Mouse (Mus musculus) kidney, adult 8-10 months (tissue): ENCODE results near the gene Abcg8.

Source experiments
- DNase-seq, 2 experiments: peaks; one replicate each; pipeline ENCODE4 v3.0.0; 2022

The Abcg8 gene

GRCm38 (mm10) chr17:84658951-84659350 is 17.2 kb upstream of the Abcg8 start:
- DNase-seq: no peak

- no peak for DNase-seq
Measured at GRCm38 (mm10) chr17:84665053-84665452, 11.0 kb upstream of the Abcg8 start.

- no peak for DNase-seq
Measured at GRCm38 (mm10) chr17:84665691-84666090, 10.4 kb upstream of the Abcg8 start.

GRCm38 (mm10) chr17:84667848-84668247 is 8.3 kb upstream of the Abcg8 start:
- DNase-seq: no peak

GRCm38 (mm10) chr17:84672376-84673369 is 3.4 kb upstream of the Abcg8 start:
- DNase-seq: peak; percentile 68 to 80

GRCm38 (mm10) chr17:84674048-84674447 is 2.1 kb upstream of the Abcg8 start:
- no peak for DNase-seq

- DNase-seq: no peak
Measured at GRCm38 (mm10) chr17:84675204-84675603, 898 bp upstream of the Abcg8 start.

- DNase-seq: no peak
Measured at GRCm38 (mm10) chr17:84677595-84677994, 1.5 kb downstream of the Abcg8 start.

GRCm38 (mm10) chr17:84681670-84682069 is 5.6 kb downstream of the Abcg8 start:
- no peak for DNase-seq

GRCm38 (mm10) chr17:84682734-84683717 is 6.9 kb downstream of the Abcg8 start, which contains the start of gene Abcg5:
TSS of gene Abcg5 (minus strand) at chr17:84683011.
- no peak for DNase-seq

GRCm38 (mm10) chr17:84684284-84684683 is 8.2 kb downstream of the Abcg8 start:
- no peak for DNase-seq

- DNase-seq: no peak
Measured at GRCm38 (mm10) chr17:84685286-84685685, 9.2 kb downstream of the Abcg8 start.

GRCm38 (mm10) chr17:84687994-84688393 is 11.9 kb downstream of the Abcg8 start:
- DNase-seq: no peak

GRCm38 (mm10) chr17:84688834-84689233 is 12.7 kb downstream of the Abcg8 start:
- no peak for DNase-seq

GRCm38 (mm10) chr17:84689316-84689715 is 13.2 kb downstream of the Abcg8 start:
- DNase-seq: peak in 1 of 2 experiments; percentile 61

- no peak for DNase-seq
Measured at GRCm38 (mm10) chr17:84690111-84690510, 14.0 kb downstream of the Abcg8 start.

- no peak for DNase-seq
Measured at GRCm38 (mm10) chr17:84693741-84694140, 17.6 kb downstream of the Abcg8 start.

GRCm38 (mm10) chr17:84696537-84696936 is 20.4 kb downstream of the Abcg8 start:
- peak; percentile 33 to 39 for DNase-seq

GRCm38 (mm10) chr17:84698727-84699126 is 22.6 kb downstream of the Abcg8 start:
- DNase-seq: peak; percentile 50 to 65

- DNase-seq: no peak
Measured at GRCm38 (mm10) chr17:84707407-84707806, 31.3 kb downstream of the Abcg8 start.

- DNase-seq: no peak
Measured at GRCm38 (mm10) chr17:84708818-84709217, 32.7 kb downstream of the Abcg8 start.

- no peak for DNase-seq
Measured at GRCm38 (mm10) chr17:84709403-84709851, 33.3 kb downstream of the Abcg8 start.

- no peak for DNase-seq
Measured at GRCm38 (mm10) chr17:84713563-84714164, 37.6 kb downstream of the Abcg8 start.
